Mouse (Mus musculus) stomach, postnatal 0 days (tissue): ENCODE results near the gene Epas1. TPM values are rescaled to one million over a fixed set of nuclear protein-coding genes. Genes with fewer than 3 reads are reported as not detected.

ENCODE experiments used
- ATAC-seq: fragments of 200-750 bp; cut with Nextera tagmentation; 2 replicates; pipeline ENCODE4 v1.8.0; 2017; ENCODE audit not compliant: low FRiP score, low TSS enrichment
- DNase-seq: peaks from one replicate; pipeline ENCODE4 v3.0.0-alpha.2; 2016; ENCODE audit warnings: low spot score
- H3K27ac ChIP-seq: fragments of 300-500 bp; sonication (generic); replicated peaks from 2 replicates; pipeline ENCODE4 v1.5.1; 2014; ENCODE audit warnings: mild to moderate bottlenecking, control low read depth
- H3K27me3 ChIP-seq: fragments of 300-500 bp; sonication (generic); 2 replicates; pipeline ENCODE4 v1.6.1; 2014; ENCODE audit warnings: low read length; ENCODE audit not compliant: control insufficient read depth, insufficient read depth
- H3K36me3 ChIP-seq: fragments of 300-500 bp; sonication (generic); 2 replicates; pipeline ENCODE4 v1.6.1; 2014; ENCODE audit warnings: low read length, mixed read lengths; ENCODE audit not compliant: control insufficient read depth, insufficient read depth
- H3K4me1 ChIP-seq: fragments of 300-500 bp; sonication (generic); replicated peaks from 2 replicates; pipeline ENCODE4 v1.6.1; 2014; ENCODE audit warnings: antibody characterized with exemption; ENCODE audit not compliant: control insufficient read depth, insufficient read depth
- H3K4me2 ChIP-seq: fragments of 300-500 bp; sonication (generic); replicated peaks from 2 replicates; pipeline ENCODE4 v1.6.1; 2014; ENCODE audit warnings: low read depth, mild to moderate bottlenecking, control low read depth, moderate library complexity
- H3K4me3 ChIP-seq: fragments of 300-500 bp; sonication (generic); 2 replicates; pipeline ENCODE4 v1.5.1; 2014; ENCODE audit warnings: low read depth, low read length, control low read depth
- H3K9ac ChIP-seq: fragments of 300-500 bp; sonication (generic); 2 replicates; pipeline ENCODE4 v1.6.1; 2014; ENCODE audit warnings: mild to moderate bottlenecking, low read length, control low read depth, mixed read lengths
- H3K9me3 ChIP-seq: fragments of 300-500 bp; sonication (generic); 2 replicates; pipeline ENCODE4 v1.6.1; 2016; ENCODE audit warnings: low read length; ENCODE audit not compliant: control insufficient read depth
- CTCF ChIP-seq: IDR thresholded peaks from 2 replicates; pipeline ENCODE4 v1.5.1; 2016; ENCODE audit warnings: antibody characterized with exemption, low read depth, mild to moderate bottlenecking, moderate library complexity
- EP300 ChIP-seq: optimal IDR thresholded peaks from 2 replicates; pipeline ENCODE3; 2016; ENCODE audit warnings: antibody characterized with exemption
- WGBS: fragments of 180-500 bp; shearing (Covaris S2); extraction: QIAGEN DNeasy Blood & Tissue Kit; methylation state at CpG from one replicate; pipeline ENCODE4 v1.1.7; 2014; 5-methylcytosine and 5-hydroxymethylcytosine counted together
- polyA plus RNA-seq: library from polyadenylated mRNA; unstranded; fragments of >200 nt; fragmentation: Nextera tagmentation; extraction: Ambion mirVana; gene quantifications from 2 replicates; pipeline ENCODE4 v1.2.1, GENCODE M21; 2015

The Epas1 gene
- polyA plus RNA-seq, 1 experiment from 2014 or later, result 4.7 TPM

- Histone ChIP-seq H3K4me2 (no peak overlapping the region), H3K27me3 (no peaks in the 10 kb centered on the region), H3K4me3 (no peak overlapping the region), H3K4me1 (no peaks in the 10 kb centered on the region), H3K9me3 (no peaks in the 10 kb centered on the region), H3K36me3 (no peaks in the 10 kb centered on the region), H3K9ac (no peak overlapping the region), H3K27ac (no peak overlapping the region)
- ATAC-seq (no peak), DNase-seq (no peak)
- TF ChIP-seq EP300, result no peak
- TF ChIP-seq CTCF, result no peak
- WGBS, result 84% methylated on average over 8 of the region's 8 CpGs
Measured at GRCm38 (mm10) chr17:86822017-86822737, 68.7 kb downstream of the Epas1 start.

GRCm38 (mm10) chr17:86824502-86825162 is 71.1 kb downstream of the Epas1 start:
- no peaks in the 10 kb centered on the region for H3K4me1 ChIP-seq
- no peaks in the 10 kb centered on the region for H3K27me3 ChIP-seq
- TF ChIP-seq CTCF (no peak), EP300 (no peak)
- no peak overlapping the region for H3K4me2 ChIP-seq
- no peaks in the 10 kb centered on the region for H3K9me3 ChIP-seq
- WGBS, result 85% methylated on average over 18 of the region's 18 CpGs
- no peak overlapping the region for H3K4me3 ChIP-seq
- no peak overlapping the region for H3K9ac ChIP-seq
- DNase-seq (no peak), ATAC-seq (no peak)
- peaks cover 4% of the 10 kb centered on the region; the same call in 1 of the 2 replicates for H3K36me3 ChIP-seq
- no peak overlapping the region for H3K27ac ChIP-seq

- Histone ChIP-seq H3K4me2 (no peak overlapping the region), H3K4me3 (no peak overlapping the region), H3K9me3 (no peaks in the 10 kb centered on the region), H3K27ac (no peak overlapping the region), H3K36me3 (peaks cover 4% of the 10 kb centered on the region; the same call in 1 of the 2 replicates), H3K9ac (no peak overlapping the region), H3K27me3 (no peaks in the 10 kb centered on the region), H3K4me1 (no peaks in the 10 kb centered on the region)
- TF ChIP-seq EP300 (no peak), CTCF (no peak)
- WGBS, result 88% methylated on average over 9 of the region's 9 CpGs
- ATAC-seq, result no peak
- no peak for DNase-seq
Measured at GRCm38 (mm10) chr17:86825163-86825902, 71.8 kb downstream of the Epas1 start.

- WGBS, result 93% methylated on average over 16 of the region's 17 CpGs
- Histone ChIP-seq H3K4me3 (no peak overlapping the region), H3K9ac (no peak overlapping the region), H3K4me2 (no peak overlapping the region), H3K4me1 (no peaks in the 10 kb centered on the region), H3K27ac (no peak overlapping the region), H3K27me3 (no peaks in the 10 kb centered on the region), H3K9me3 (no peaks in the 10 kb centered on the region), H3K36me3 (peaks cover 4% of the 10 kb centered on the region; the same call in 1 of the 2 replicates)
- no peak for DNase-seq
- no peak for TF ChIP-seq CTCF
- no peak for TF ChIP-seq EP300
- ATAC-seq, result no peak
Measured at GRCm38 (mm10) chr17:86826376-86826775, 72.9 kb downstream of the Epas1 start.

GRCm38 (mm10) chr17:86827391-86828165 is 74.1 kb downstream of the Epas1 start:
- 93% methylated on average over 19 of the region's 19 CpGs for WGBS
- TF ChIP-seq EP300 (no peak), CTCF (no peak)

More at GRCm38 (mm10) chr17:86827391-86828165, 74.1 kb downstream of the Epas1 start:
- H3K9ac ChIP-seq, result no peak overlapping the region
- H3K36me3 ChIP-seq, result peaks cover 4% of the 10 kb centered on the region; the same call in 1 of the 2 replicates
- no peak overlapping the region for H3K27ac ChIP-seq
- no peaks in the 10 kb centered on the region for H3K4me1 ChIP-seq
- H3K27me3 ChIP-seq, result no peaks in the 10 kb centered on the region
- no peak overlapping the region for H3K4me2 ChIP-seq
- no peak for ATAC-seq
- DNase-seq, result no peak
- no peaks in the 10 kb centered on the region for H3K9me3 ChIP-seq
- no peak overlapping the region for H3K4me3 ChIP-seq
